Mouse (Mus musculus) midbrain, postnatal 0 days (tissue): ENCODE measurements at regions not wholly inside any gene's neighbourhood (a gene's known extent, or its start where the extent isn't known, plus 50 kb on each side); places are given as distances from the start of the nearest gene placed in this dataset.

ENCODE experiments used
- ATAC-seq: fragments of 200-750 bp; cut with Nextera tagmentation; 2 replicates; pipeline ENCODE4 v1.8.0; 2017; ENCODE audit warnings: moderate number of reproducible peaks, mild to moderate bottlenecking, moderate TSS enrichment, moderate library complexity; ENCODE audit not compliant: low FRiP score
- DNase-seq: peaks from one replicate; pipeline ENCODE4 v3.0.0-alpha.2; 2015; ENCODE audit warnings: low spot score
- H3K27ac ChIP-seq: fragments of 300-500 bp; sonication (generic); 2 replicates; pipeline ENCODE4 v1.5.1; 2014; ENCODE audit warnings: low read depth, mild to moderate bottlenecking, low read length, mixed read lengths
- H3K27me3 ChIP-seq: fragments of 300-500 bp; sonication (generic); 2 replicates; pipeline ENCODE4 v1.6.1; 2014; ENCODE audit warnings: low read length, control low read depth, mixed read lengths; ENCODE audit not compliant: insufficient read depth
- H3K36me3 ChIP-seq: fragments of 300-500 bp; sonication (generic); 2 replicates; pipeline ENCODE4 v1.6.1; 2014; ENCODE audit warnings: low read length, control low read depth, mixed read lengths; ENCODE audit not compliant: insufficient read depth
- H3K4me1 ChIP-seq: fragments of 300-500 bp; sonication (generic); 2 replicates; pipeline ENCODE4 v1.6.1; 2014; ENCODE audit warnings: mild to moderate bottlenecking, control low read depth, antibody characterized with exemption, low read length, mixed read lengths; ENCODE audit not compliant: insufficient read depth
- H3K4me2 ChIP-seq: fragments of 300-500 bp; sonication (generic); 2 replicates; pipeline ENCODE4 v1.6.1; 2014; ENCODE audit warnings: low read depth, mild to moderate bottlenecking, low read length, mixed read lengths; ENCODE audit not compliant: poor library complexity, severe bottlenecking
- H3K4me3 ChIP-seq: fragments of 300-500 bp; sonication (generic); 2 replicates; pipeline ENCODE4 v1.5.1; 2014; ENCODE audit warnings: low read depth, mild to moderate bottlenecking, low read length, moderate library complexity
- H3K9ac ChIP-seq: fragments of 300-500 bp; sonication (generic); replicated peaks from 2 replicates; pipeline ENCODE4 v1.6.1; 2014; ENCODE audit warnings: mild to moderate bottlenecking, low read length, moderate library complexity, mixed read lengths; ENCODE audit not compliant: poor library complexity, severe bottlenecking
- H3K9me3 ChIP-seq: fragments of 300-500 bp; sonication (generic); 2 replicates; pipeline ENCODE4 v1.6.1; 2016; ENCODE audit warnings: low read length, control low read depth
- CTCF ChIP-seq: IDR thresholded peaks from 2 replicates; pipeline ENCODE4 v1.5.1; 2016; ENCODE audit warnings: antibody characterized with exemption, mild to moderate bottlenecking
- WGBS: fragments of 180-500 bp; shearing (Covaris S2); extraction: QIAGEN DNeasy Blood & Tissue Kit; methylation state at CpG from one replicate; pipeline ENCODE4 v1.1.7; 2014; 5-methylcytosine and 5-hydroxymethylcytosine counted together

GRCm38 (mm10) chr1:184595449-184595848 lies 137.0 kb downstream of the Hlx start:
- no peaks in the 10 kb centered on the region for H3K27me3 ChIP-seq
- H3K9ac ChIP-seq, result no peak overlapping the region
- TF ChIP-seq CTCF, result no peak
- no peaks in the 10 kb centered on the region for H3K4me1 ChIP-seq
- no peak overlapping the region for H3K4me3 ChIP-seq
- H3K27ac ChIP-seq, result no peak overlapping the region
- no peaks in the 10 kb centered on the region for H3K9me3 ChIP-seq
- DNase-seq, result no peak
- no peak for ATAC-seq
- no peak overlapping the region for H3K4me2 ChIP-seq
- 89% methylated on average over 12 of the region's 12 CpGs for WGBS
- H3K36me3 ChIP-seq, result no peaks in the 10 kb centered on the region

GRCm38 (mm10) chr1:184590634-184591033 lies 141.8 kb downstream of the Hlx start:
- H3K4me2 ChIP-seq, result no peak overlapping the region
- TF ChIP-seq CTCF, result no peak
- H3K9me3 ChIP-seq, result no peaks in the 10 kb centered on the region
- H3K4me1 ChIP-seq, result no peaks in the 10 kb centered on the region
- H3K4me3 ChIP-seq, result no peak overlapping the region
- WGBS, result 69% methylated on average over 7 of the region's 7 CpGs
- DNase-seq, result no peak
- H3K27ac ChIP-seq, result no peak overlapping the region
- H3K9ac ChIP-seq, result no peak overlapping the region
- no peaks in the 10 kb centered on the region for H3K36me3 ChIP-seq
- no peak for ATAC-seq
- H3K27me3 ChIP-seq, result no peaks in the 10 kb centered on the region

DNA sequence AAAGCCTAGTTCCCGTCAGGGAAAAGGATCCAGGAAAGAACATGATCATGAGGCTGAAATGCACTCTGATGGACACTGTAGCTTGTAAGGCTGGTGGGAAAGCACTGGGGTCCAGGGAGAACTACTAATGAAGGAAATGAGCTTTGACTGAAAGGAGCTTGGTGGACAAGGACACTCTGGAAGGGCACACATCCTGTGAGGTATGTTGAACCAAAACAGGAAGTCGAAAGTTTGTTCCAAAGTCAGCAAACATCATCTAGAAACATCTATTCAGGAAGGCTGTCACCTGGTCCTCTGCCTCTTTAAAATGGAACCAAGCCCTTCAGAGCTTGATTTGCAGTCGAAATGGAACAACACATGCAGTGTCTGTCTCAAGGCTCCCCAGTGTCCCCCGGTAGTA lies 143.1 kb downstream of the Hlx start:
- Histone ChIP-seq H3K27me3 (no peaks in the 10 kb centered on the region), H3K9ac (no peak overlapping the region), H3K27ac (no peak overlapping the region), H3K4me3 (no peak overlapping the region), H3K36me3 (no peaks in the 10 kb centered on the region), H3K4me1 (no peaks in the 10 kb centered on the region), H3K4me2 (no peak overlapping the region), H3K9me3 (no peaks in the 10 kb centered on the region)
- WGBS, result 78% methylated on average over 4 of the region's 4 CpGs
- DNase-seq (no peak), ATAC-seq (no peak)
- no peak for TF ChIP-seq CTCF

- no peak overlapping the region for H3K27ac ChIP-seq
- H3K27me3 ChIP-seq, result no peaks in the 10 kb centered on the region
- H3K9me3 ChIP-seq, result no peaks in the 10 kb centered on the region
- H3K4me2 ChIP-seq, result no peak overlapping the region
- H3K4me1 ChIP-seq, result no peaks in the 10 kb centered on the region
- 87% methylated on average over 12 of the region's 12 CpGs for WGBS
- no peak for DNase-seq
- TF ChIP-seq CTCF, result no peak
- H3K4me3 ChIP-seq, result no peak overlapping the region
- ATAC-seq, result no peak
- no peaks in the 10 kb centered on the region for H3K36me3 ChIP-seq
- no peak overlapping the region for H3K9ac ChIP-seq
Measured at GRCm38 (mm10) chr1:184584505-184584874, 147.9 kb downstream of the Hlx start.

- no peak for DNase-seq
- TF ChIP-seq CTCF, result no peak
- Histone ChIP-seq H3K9ac (no peak overlapping the region), H3K9me3 (no peaks in the 10 kb centered on the region), H3K4me3 (no peak overlapping the region), H3K4me1 (no peaks in the 10 kb centered on the region), H3K27ac (no peak overlapping the region), H3K4me2 (no peak overlapping the region), H3K36me3 (no peaks in the 10 kb centered on the region), H3K27me3 (no peaks in the 10 kb centered on the region)
- no peak for ATAC-seq
- whole genome bisulfite sequencing, result 82% methylated on average over 6 of the region's 6 CpGs
Measured at GRCm38 (mm10) chr1:184583751-184584504, 148.5 kb downstream of the Hlx start.

DNA sequence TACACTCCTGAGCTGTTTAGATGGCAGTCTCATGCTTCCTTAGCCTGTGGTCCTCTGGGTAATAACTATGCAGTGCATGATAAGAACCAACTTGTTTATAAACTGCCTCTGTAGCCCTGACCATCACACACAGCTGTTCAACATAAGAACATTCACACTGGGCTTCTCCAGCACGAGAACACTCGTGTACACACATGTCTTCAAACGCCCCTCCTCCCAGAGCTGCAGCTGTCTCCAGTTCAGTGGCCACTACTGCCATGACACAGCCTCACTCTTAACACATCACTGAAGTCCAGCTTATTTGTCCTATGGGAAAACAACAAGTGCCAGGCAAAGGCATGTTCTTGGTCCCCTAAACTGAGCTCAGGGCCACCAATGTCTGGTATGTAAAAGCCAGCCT lies 152.9 kb downstream of the Hlx start:
- DNase-seq, result no peak
- Histone ChIP-seq H3K4me2 (no peak overlapping the region), H3K9ac (no peak overlapping the region), H3K36me3 (no peaks in the 10 kb centered on the region), H3K4me1 (no peaks in the 10 kb centered on the region), H3K9me3 (no peaks in the 10 kb centered on the region), H3K4me3 (no peak overlapping the region), H3K27me3 (0 out of 2 replicates have a peak, but pooled peaks cover 1% of the 10 kb centered on the region), H3K27ac (no peak overlapping the region)
- ATAC-seq, result no peak
- TF ChIP-seq CTCF, result no peak
- 86% methylated on average over 3 of the region's 3 CpGs for WGBS
